Mouse (Mus musculus): ENCODE data around the gene B3gat3. TPM values are rescaled to one million over a fixed set of nuclear protein-coding genes. Genes with fewer than 3 reads are reported as not detected.

The B3gat3 gene
- polyA plus RNA-seq, 1 experiment from 2014 or later = 78.0 TPM

GRCm38 (mm10) chr19:8914212-8914611, 6.0 kb upstream of the B3gat3 start:
- 90% methylated on average over 3 of the region's 3 CpGs for WGBS
- no peaks in the 10 kb centered on the region for H3K27me3 ChIP-seq (ENCODE audit: insufficient read depth, poor library complexity, severe bottlenecking)
- no peak overlapping the region for H3K27ac ChIP-seq
- no peaks in the 10 kb centered on the region for H3K4me1 ChIP-seq (replicated peaks)
- no peak for DNase-seq (ENCODE audit: low spot score)
- no peaks in the 10 kb centered on the region for H3K9me3 ChIP-seq
- peaks cover 84% of the 10 kb centered on the region for H3K36me3 ChIP-seq
- H3K4me3 ChIP-seq = no peak overlapping the region

GRCm38 (mm10) chr19:8919000-8919399, 1.2 kb upstream of the B3gat3 start:
- no peak for DNase-seq (ENCODE audit: low spot score)
- Histone ChIP-seq H3K27me3 (ENCODE audit: insufficient read depth, poor library complexity, severe bottlenecking) (no peaks in the 10 kb centered on the region), H3K9me3 (no peaks in the 10 kb centered on the region), H3K27ac (no peak overlapping the region), H3K36me3 (peaks cover 55% of the 10 kb centered on the region), H3K4me3 (no peak overlapping the region), H3K4me1 (replicated peaks) (peaks cover 22% of the 10 kb centered on the region)
- WGBS = 95% methylated on average over 3 of the region's 3 CpGs

DNA sequence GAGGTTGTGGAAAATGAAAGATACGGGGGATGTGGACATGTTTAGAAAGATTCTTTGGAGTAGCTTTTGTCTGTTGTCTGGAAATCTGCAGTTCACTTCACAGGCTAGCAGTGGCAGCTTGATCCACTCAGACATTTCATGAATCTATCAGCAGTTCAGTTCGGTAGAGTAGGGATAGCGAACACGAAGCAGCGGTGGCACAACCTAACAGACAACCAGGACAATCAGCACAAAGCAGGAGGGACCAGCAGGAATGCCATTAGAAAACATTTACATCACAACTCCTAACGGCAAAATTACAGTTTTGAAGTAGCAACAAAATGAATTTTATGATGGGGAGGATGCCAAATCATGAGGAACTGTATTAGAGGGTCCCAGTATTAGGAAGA, 496 bp upstream of the B3gat3 start:
- Histone ChIP-seq H3K4me3 (peak overlapping the region; percentile 89), H3K4me1 (replicated peaks) (peaks cover 22% of the 10 kb centered on the region), H3K27me3 (ENCODE audit: insufficient read depth, poor library complexity, severe bottlenecking) (no peaks in the 10 kb centered on the region), H3K9me3 (no peaks in the 10 kb centered on the region), H3K27ac (peak overlapping the region; percentile 94), H3K36me3 (peaks cover 53% of the 10 kb centered on the region)
- no peak for DNase-seq (ENCODE audit: low spot score)
- 70% methylated on average over 6 of the region's 6 CpGs for WGBS

DNA sequence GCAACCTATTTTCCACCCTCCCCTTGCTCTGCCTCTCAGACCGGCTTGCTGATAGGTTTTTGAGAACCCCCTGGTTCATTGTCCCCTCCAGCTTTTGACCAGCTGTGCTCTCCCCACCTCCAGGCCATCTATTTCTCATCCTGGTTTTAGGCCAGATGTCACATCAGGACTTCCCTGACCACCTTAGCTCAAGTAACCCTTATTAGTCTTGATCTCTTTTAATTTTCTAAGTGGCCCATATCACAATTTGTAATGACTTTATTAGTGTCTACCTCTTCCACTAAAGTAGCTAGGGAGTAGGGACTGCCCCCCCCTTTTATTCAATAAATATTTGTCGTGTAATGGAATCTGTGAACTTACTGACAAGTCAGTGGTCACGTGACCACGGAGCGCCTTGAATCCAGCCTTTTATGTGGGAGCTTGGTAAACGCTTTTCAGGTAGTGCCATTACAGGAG, 690 bp downstream of the B3gat3 start:
- H3K27ac ChIP-seq = peak overlapping the region; percentile 94
- H3K9me3 ChIP-seq = no peaks in the 10 kb centered on the region
- peaks cover 49% of the 10 kb centered on the region for H3K36me3 ChIP-seq
- H3K4me1 ChIP-seq (replicated peaks) = peaks cover 22% of the 10 kb centered on the region
- WGBS = 4% methylated on average over 6 of the region's 6 CpGs
- peak overlapping the region; percentile 89 for H3K4me3 ChIP-seq
- DNase-seq (ENCODE audit: low spot score) = peak; percentile 20
- no peaks in the 10 kb centered on the region for H3K27me3 ChIP-seq (ENCODE audit: insufficient read depth, poor library complexity, severe bottlenecking)

DNA sequence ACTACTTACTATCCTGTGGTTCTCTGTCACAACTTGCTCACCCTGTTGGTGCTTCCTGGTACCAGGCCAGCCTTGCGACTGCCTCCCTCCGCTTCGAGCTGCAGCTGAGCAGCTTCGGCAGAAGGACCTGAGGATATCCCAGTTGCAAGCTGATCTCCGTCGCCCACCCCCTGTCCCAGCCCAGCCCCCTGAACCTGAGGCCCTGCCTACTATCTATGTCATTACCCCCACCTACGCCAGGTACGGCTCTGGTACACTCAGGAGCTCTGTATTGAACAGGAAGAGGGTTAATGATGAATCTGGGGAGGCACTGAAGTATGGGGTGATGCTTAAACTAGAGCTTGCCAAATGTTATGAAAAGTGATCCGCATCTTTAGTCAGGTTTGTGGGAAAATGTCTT, 1.6 kb downstream of the B3gat3 start:
- no peak for DNase-seq (ENCODE audit: low spot score)
- Histone ChIP-seq H3K27ac (no peak overlapping the region), H3K9me3 (no peaks in the 10 kb centered on the region), H3K27me3 (ENCODE audit: insufficient read depth, poor library complexity, severe bottlenecking) (no peaks in the 10 kb centered on the region), H3K4me1 (replicated peaks) (peaks cover 22% of the 10 kb centered on the region), H3K4me3 (peak overlapping the region; percentile 26; the same call in 1 of the 2 replicates), H3K36me3 (peaks cover 49% of the 10 kb centered on the region)
- WGBS = 76% methylated on average over 9 of the region's 9 CpGs

DNA sequence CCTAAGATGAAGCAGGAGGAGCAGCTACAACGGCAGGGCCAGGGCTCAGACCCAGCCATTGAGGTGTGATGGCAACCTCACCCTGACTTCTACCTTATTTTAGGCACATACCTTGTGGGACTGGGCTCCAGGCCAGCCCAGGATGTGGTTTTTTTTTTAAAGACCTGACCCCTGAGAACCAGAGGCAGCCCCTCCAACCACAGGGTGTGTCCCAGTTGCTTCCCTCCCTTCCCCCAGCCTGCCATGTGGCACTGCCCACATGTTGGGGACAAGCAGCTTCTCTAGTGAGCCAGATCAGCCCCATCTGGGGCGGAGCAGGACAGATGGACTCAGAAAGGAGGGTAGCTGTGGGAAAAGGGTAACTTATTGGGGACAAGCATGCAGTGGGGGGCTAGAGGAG, 6.6 kb downstream of the B3gat3 start:
- no peaks in the 10 kb centered on the region for H3K9me3 ChIP-seq
- H3K27me3 ChIP-seq (ENCODE audit: insufficient read depth, poor library complexity, severe bottlenecking) = no peaks in the 10 kb centered on the region
- H3K27ac ChIP-seq = no peak overlapping the region
- H3K4me1 ChIP-seq (replicated peaks) = peaks cover 30% of the 10 kb centered on the region
- peaks cover 59% of the 10 kb centered on the region for H3K36me3 ChIP-seq
- 82% methylated on average over 2 of the region's 2 CpGs for WGBS
- DNase-seq (ENCODE audit: low spot score) = no peak
- H3K4me3 ChIP-seq = no peak overlapping the region

GRCm38 (mm10) chr19:8927891-8928525, 7.8 kb downstream of the B3gat3 start:
- 88% methylated on average over 12 of the region's 12 CpGs for WGBS
- H3K4me3 ChIP-seq = no peak overlapping the region
- H3K4me1 ChIP-seq (replicated peaks) = peaks cover 28% of the 10 kb centered on the region
- H3K9me3 ChIP-seq = no peaks in the 10 kb centered on the region
- no peak overlapping the region for H3K27ac ChIP-seq
- H3K36me3 ChIP-seq = peaks cover 54% of the 10 kb centered on the region
- no peaks in the 10 kb centered on the region for H3K27me3 ChIP-seq (ENCODE audit: insufficient read depth, poor library complexity, severe bottlenecking)
- no peak for DNase-seq (ENCODE audit: low spot score)

DNA sequence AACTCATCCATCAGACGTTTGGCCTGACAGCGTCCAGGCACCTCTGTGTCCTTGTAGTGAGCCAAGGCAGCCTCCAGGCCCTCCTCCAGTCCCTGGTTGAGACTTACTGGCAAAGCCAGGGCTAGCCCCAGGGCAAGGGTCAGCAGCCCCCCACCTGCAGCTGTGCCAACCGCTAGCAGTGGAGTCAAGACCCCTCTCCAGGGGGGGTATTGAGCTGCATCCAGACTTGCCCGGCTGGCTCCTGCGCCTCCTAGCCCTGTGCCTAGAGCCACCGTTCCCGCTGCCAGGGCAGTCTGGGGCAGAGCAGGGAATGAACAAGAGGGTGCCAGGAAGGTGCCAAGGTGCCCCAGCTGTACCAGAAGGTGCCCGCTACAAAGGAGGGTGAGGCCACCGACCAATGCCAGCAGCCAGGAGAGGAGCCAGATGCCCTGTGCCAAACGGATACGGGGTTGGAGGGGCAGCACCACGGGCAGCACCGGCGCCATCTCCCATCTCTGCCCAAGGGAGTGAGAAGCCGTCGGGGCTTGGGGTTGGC, 8.6 kb downstream of the B3gat3 start:
- 14% methylated on average over 16 of the region's 16 CpGs for WGBS
- peaks cover 54% of the 10 kb centered on the region for H3K36me3 ChIP-seq
- H3K27me3 ChIP-seq (ENCODE audit: insufficient read depth, poor library complexity, severe bottlenecking) = no peaks in the 10 kb centered on the region
- peaks cover 28% of the 10 kb centered on the region for H3K4me1 ChIP-seq (replicated peaks)
- peak overlapping the region; percentile 81 for H3K4me3 ChIP-seq
- H3K27ac ChIP-seq = peak overlapping the region; percentile 92
- H3K9me3 ChIP-seq = no peaks in the 10 kb centered on the region
- no peak for DNase-seq (ENCODE audit: low spot score)

GRCm38 (mm10) chr19:8929224-8930088, 9.3 kb downstream of the B3gat3 start, which contains the start of the genes Rom1 and Eml3:
Rom1 (minus strand) TSS chr19:8929356.
Eml3 (plus strand) TSS chr19:8929552.
- Histone ChIP-seq H3K36me3 (peaks cover 55% of the 10 kb centered on the region), H3K4me1 (replicated peaks) (peaks cover 28% of the 10 kb centered on the region), H3K9me3 (no peaks in the 10 kb centered on the region), H3K27ac (peak within 1 kb of the TSS; percentile 92), H3K4me3 (peak within 1 kb of the TSS; percentile 81), H3K27me3 (ENCODE audit: insufficient read depth, poor library complexity, severe bottlenecking) (no peaks in the 10 kb centered on the region)
- peak; percentile 82 for DNase-seq (ENCODE audit: low spot score)
- WGBS = under 1% methylated on average over 73 of the region's 74 CpGs

- DNase-seq (ENCODE audit: low spot score) = no peak
- no peaks in the 10 kb centered on the region for H3K9me3 ChIP-seq
- H3K36me3 ChIP-seq = peaks cover 60% of the 10 kb centered on the region
- H3K4me3 ChIP-seq = peak overlapping the region; percentile 81
- H3K4me1 ChIP-seq (replicated peaks) = peaks cover 28% of the 10 kb centered on the region
- H3K27me3 ChIP-seq (ENCODE audit: insufficient read depth, poor library complexity, severe bottlenecking) = no peaks in the 10 kb centered on the region
- H3K27ac ChIP-seq = peak overlapping the region; percentile 92
- 15% methylated on average over 11 of the region's 11 CpGs for WGBS
Measured at GRCm38 (mm10) chr19:8930117-8930516, 9.9 kb downstream of the B3gat3 start.

DNA sequence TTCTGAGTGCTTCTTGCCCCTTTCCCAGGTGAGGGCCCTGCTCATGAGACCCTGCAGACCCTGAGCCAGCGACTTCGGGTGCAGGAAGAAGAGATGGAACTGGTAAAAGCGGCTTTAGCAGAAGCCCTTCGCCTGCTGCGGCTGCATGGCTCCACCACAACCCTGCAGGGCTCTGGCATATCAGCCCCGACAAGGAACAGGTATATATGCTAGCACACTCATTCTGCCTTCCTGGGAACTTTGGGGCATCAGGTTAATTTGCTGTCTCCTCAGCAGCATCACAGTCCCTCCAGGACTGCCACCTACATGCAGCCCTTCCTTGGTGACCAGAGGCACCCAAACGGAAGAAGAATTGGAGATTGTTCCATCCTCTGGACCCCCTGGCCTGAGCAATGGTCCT, 10.6 kb downstream of the B3gat3 start:
- H3K27ac ChIP-seq = no peak overlapping the region
- peaks cover 28% of the 10 kb centered on the region for H3K4me1 ChIP-seq (replicated peaks)
- no peak for DNase-seq (ENCODE audit: low spot score)
- 84% methylated on average over 7 of the region's 7 CpGs for WGBS
- H3K9me3 ChIP-seq = no peaks in the 10 kb centered on the region
- peak overlapping the region; percentile 81 for H3K4me3 ChIP-seq
- peaks cover 60% of the 10 kb centered on the region for H3K36me3 ChIP-seq
- H3K27me3 ChIP-seq (ENCODE audit: insufficient read depth, poor library complexity, severe bottlenecking) = no peaks in the 10 kb centered on the region

DNA sequence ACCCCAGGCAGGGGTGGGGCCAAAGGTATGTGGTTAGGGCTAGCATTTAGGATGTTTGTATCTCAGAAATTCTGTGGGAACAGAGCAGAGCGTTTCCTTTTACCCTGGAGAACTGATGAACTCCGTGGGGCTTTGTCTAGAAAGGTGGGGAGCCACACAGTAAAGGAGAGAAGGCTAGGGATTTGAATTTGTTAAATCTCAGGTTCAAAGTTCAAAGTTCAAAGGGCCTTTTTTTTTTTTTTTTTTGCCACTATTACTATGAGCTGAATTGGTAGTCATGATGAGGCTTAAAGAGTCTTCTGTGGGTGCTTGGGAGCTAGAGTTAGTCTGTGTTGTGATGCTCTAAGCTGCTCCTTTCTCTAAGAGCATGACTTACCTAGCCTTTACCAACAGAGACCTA, 16.6 kb downstream of the B3gat3 start:
- H3K9me3 ChIP-seq = no peaks in the 10 kb centered on the region
- 84% methylated on average over 2 of the region's 2 CpGs for WGBS
- no peak for DNase-seq (ENCODE audit: low spot score)
- H3K4me3 ChIP-seq = no peak overlapping the region
- no peak overlapping the region for H3K27ac ChIP-seq
- peaks cover 16% of the 10 kb centered on the region for H3K4me1 ChIP-seq (replicated peaks)
- peaks cover 65% of the 10 kb centered on the region for H3K36me3 ChIP-seq
- H3K27me3 ChIP-seq (ENCODE audit: insufficient read depth, poor library complexity, severe bottlenecking) = no peaks in the 10 kb centered on the region

All from hindbrain, embryonic 10.5 days (tissue).